Mouse (Mus musculus) lung, embryonic 14.5 days (tissue): ENCODE results near the gene Aoc3. TPM values are rescaled to one million over a fixed set of nuclear protein-coding genes. Genes with fewer than 3 reads are reported as not detected.
"Not testable (repeated sequence)": the region's sequence is repeated elsewhere in the genome, so short reads cannot be mapped to it uniquely, and the experiment has no call there.

Experiments used
- ATAC-seq: fragments of 200-750 bp; cut with Nextera tagmentation; 2 replicates; pipeline ENCODE4 v1.8.0; 2017; ENCODE audit warnings: mild to moderate bottlenecking, moderate TSS enrichment, moderate library complexity; ENCODE audit not compliant: insufficient read depth
- DNase-seq: peaks from one replicate; pipeline ENCODE4 v3.0.0-alpha.2; 2015
- H3K27ac ChIP-seq: fragments of 300-500 bp; sonication (generic); 2 replicates; pipeline ENCODE4 v1.5.1; 2014; ENCODE audit warnings: low read depth, mild to moderate bottlenecking, moderate library complexity
- H3K27me3 ChIP-seq: fragments of 300-500 bp; sonication (generic); 2 replicates; pipeline ENCODE4 v1.6.1; 2014; ENCODE audit warnings: low read length, control low read depth; ENCODE audit not compliant: insufficient read depth
- H3K36me3 ChIP-seq: fragments of 300-500 bp; sonication (generic); 2 replicates; pipeline ENCODE4 v1.6.1; 2014; ENCODE audit warnings: control low read depth; ENCODE audit not compliant: insufficient read depth
- H3K4me1 ChIP-seq: fragments of 300-500 bp; sonication (generic); 2 replicates; pipeline ENCODE4 v1.6.1; 2014; ENCODE audit warnings: antibody characterized with exemption, control low read depth; ENCODE audit not compliant: insufficient read depth
- H3K4me2 ChIP-seq: fragments of 300-500 bp; sonication (generic); 2 replicates; pipeline ENCODE4 v1.6.1; 2014; ENCODE audit warnings: mild to moderate bottlenecking
- H3K4me3 ChIP-seq: fragments of 300-500 bp; sonication (generic); 2 replicates; pipeline ENCODE4 v1.5.1; 2014; ENCODE audit warnings: low read depth, low read length
- H3K9ac ChIP-seq: fragments of 300-500 bp; sonication (generic); 2 replicates; pipeline ENCODE4 v1.6.1; 2014
- H3K9me3 ChIP-seq: fragments of 300-500 bp; sonication (generic); 2 replicates; pipeline ENCODE4 v1.6.1; 2016; ENCODE audit warnings: low read depth, low read length, control low read depth
- CTCF ChIP-seq: IDR thresholded peaks from 2 replicates; pipeline ENCODE4 v1.5.1; 2016; ENCODE audit warnings: antibody characterized with exemption, low read depth
- WGBS: fragments of 180-500 bp; shearing (Covaris S2); extraction: QIAGEN DNeasy Blood & Tissue Kit; methylation state at CpG from one replicate; pipeline ENCODE4 v1.1.7; 2014; 5-methylcytosine and 5-hydroxymethylcytosine counted together
- polyA plus RNA-seq: library from polyadenylated mRNA; unstranded; fragments of >200 nt; fragmentation: Nextera tagmentation; extraction: Ambion mirVana; gene quantifications from 2 replicates; pipeline ENCODE4 v1.2.1, GENCODE M21; 2014

Aoc3 gene
- polyA plus RNA-seq, 1 experiment from 2014 or later: 0.83 TPM

- Histone ChIP-seq H3K9ac (no peak overlapping the region), H3K4me2 (no peak overlapping the region), H3K27ac (no peak overlapping the region), H3K4me1 (no peaks in the 10 kb centered on the region), H3K9me3 (no peaks in the 10 kb centered on the region), H3K36me3 (peaks cover 44% of the 10 kb centered on the region), H3K27me3 (no peaks in the 10 kb centered on the region), H3K4me3 (no peak overlapping the region)
- TF ChIP-seq CTCF: no peak
- no peak for DNase-seq
- WGBS: 46% methylated on average over 3 of the region's 3 CpGs
- no peak for ATAC-seq
These were observed 3.1 kb upstream of the Aoc3 start for GRCm38 (mm10) chr11:101327311-101327710.

GRCm38 (mm10) chr11:101328941-101329635, 1.3 kb upstream of the Aoc3 start:
- ATAC-seq (no peak), DNase-seq (no peak)
- 78% methylated on average over 6 of the region's 6 CpGs for WGBS
- Histone ChIP-seq H3K9me3 (no peaks in the 10 kb centered on the region), H3K9ac (no peak overlapping the region), H3K36me3 (peaks cover 27% of the 10 kb centered on the region), H3K4me2 (no peak overlapping the region), H3K27ac (no peak overlapping the region), H3K4me3 (no peak overlapping the region), H3K4me1 (no peaks in the 10 kb centered on the region), H3K27me3 (no peaks in the 10 kb centered on the region)
- no peak for TF ChIP-seq CTCF

GRCm38 (mm10) chr11:101330961-101331360, 556 bp downstream of the Aoc3 start:
- not testable (repeated sequence) for H3K4me3 ChIP-seq, H3K27me3 ChIP-seq, H3K4me2 ChIP-seq, ATAC-seq, H3K9ac ChIP-seq, H3K4me1 ChIP-seq, H3K9me3 ChIP-seq, H3K36me3 ChIP-seq, DNase-seq
- 0 out of 2 replicates have a peak overlapping the region, but pooled peaks have one; percentile 8 for H3K27ac ChIP-seq
- 63% methylated on average over 6 of the region's 6 CpGs for WGBS

DNA sequence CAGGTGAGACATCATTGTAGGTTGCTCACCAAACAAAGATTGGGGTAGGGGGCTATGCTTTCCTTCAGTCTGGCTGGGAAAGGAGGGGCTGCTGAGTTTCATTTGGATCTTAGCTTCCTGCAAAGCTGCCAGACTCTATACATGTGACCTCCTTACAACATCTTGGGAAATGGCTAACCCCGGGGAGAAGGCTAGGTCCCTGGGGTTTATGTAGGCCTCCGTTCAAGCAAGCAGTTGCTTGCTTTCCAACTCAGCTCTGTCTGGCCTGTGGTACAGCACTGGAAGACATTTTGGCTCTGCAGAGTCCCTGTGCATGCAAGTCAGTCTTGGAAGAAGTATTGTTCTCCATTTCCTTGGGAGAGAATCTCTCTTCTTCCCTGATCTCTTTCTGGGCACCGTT, 2.1 kb downstream of the Aoc3 start:
- Histone ChIP-seq H3K36me3 (0 out of 2 replicates have a peak, but pooled peaks cover 4% of the 10 kb centered on the region), H3K27ac (no peak overlapping the region), H3K9ac (no peak overlapping the region), H3K4me2 (no peak overlapping the region), H3K9me3 (no peaks in the 10 kb centered on the region), H3K4me3 (no peak overlapping the region), H3K27me3 (no peaks in the 10 kb centered on the region), H3K4me1 (peaks cover 1% of the 10 kb centered on the region)
- DNase-seq (no peak), ATAC-seq (no peak)
- 80% methylated on average over 3 of the region's 3 CpGs for WGBS
- TF ChIP-seq CTCF: no peak

DNA sequence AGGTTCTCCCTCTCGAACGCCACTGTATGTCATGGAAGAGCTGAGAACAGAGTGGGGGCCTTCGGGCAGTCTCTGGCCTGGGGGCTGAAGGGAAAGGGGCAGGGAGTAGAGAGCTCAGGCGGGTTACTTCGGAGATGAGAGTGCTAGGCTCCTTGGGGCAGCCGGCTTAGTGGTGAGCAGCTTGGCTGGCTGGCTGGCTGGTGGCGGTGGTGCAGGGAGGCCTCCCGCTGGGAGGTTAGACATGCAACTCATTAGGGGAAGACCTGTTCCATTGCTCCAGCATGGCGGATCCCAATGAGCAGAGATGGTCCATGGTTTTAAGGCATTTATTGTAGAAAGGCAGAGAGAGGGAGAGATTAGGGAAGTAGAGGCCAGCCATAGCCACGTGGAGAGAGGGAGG, 3.6 kb downstream of the Aoc3 start:
- H3K36me3 ChIP-seq: 0 out of 2 replicates have a peak, but pooled peaks cover under 1% of the 10 kb centered on the region
- ATAC-seq (no peak), DNase-seq (no peak)
- H3K9ac ChIP-seq: no peak overlapping the region
- H3K4me3 ChIP-seq: no peak overlapping the region
- no peak for TF ChIP-seq CTCF
- no peak overlapping the region for H3K27ac ChIP-seq
- no peaks in the 10 kb centered on the region for H3K9me3 ChIP-seq
- no peaks in the 10 kb centered on the region for H3K27me3 ChIP-seq
- WGBS: 37% methylated on average over 10 of the region's 10 CpGs
- H3K4me2 ChIP-seq: no peak overlapping the region
- H3K4me1 ChIP-seq: peaks cover 6% of the 10 kb centered on the region

GRCm38 (mm10) chr11:101334516-101334915, 4.1 kb downstream of the Aoc3 start:
- Histone ChIP-seq H3K4me2 (no peak overlapping the region), H3K27me3 (no peaks in the 10 kb centered on the region), H3K4me3 (no peak overlapping the region), H3K36me3 (no peaks in the 10 kb centered on the region), H3K9ac (no peak overlapping the region), H3K4me1 (peaks cover 6% of the 10 kb centered on the region), H3K9me3 (no peaks in the 10 kb centered on the region), H3K27ac (no peak overlapping the region)
- 17% methylated on average over 6 of the region's 6 CpGs for WGBS
- TF ChIP-seq CTCF: no peak
- ATAC-seq (no peak), DNase-seq (no peak)

- Histone ChIP-seq H3K9me3 (no peaks in the 10 kb centered on the region), H3K4me1 (peaks cover 6% of the 10 kb centered on the region), H3K4me2 (no peak overlapping the region), H3K36me3 (no peaks in the 10 kb centered on the region), H3K27ac (no peak overlapping the region), H3K4me3 (no peak overlapping the region), H3K27me3 (no peaks in the 10 kb centered on the region), H3K9ac (no peak overlapping the region)
- DNase-seq: no peak
- TF ChIP-seq CTCF: peak; percentile 28
- WGBS: 74% methylated on average over 9 of the region's 9 CpGs
- ATAC-seq: no peak
These were observed 5.3 kb downstream of the Aoc3 start for GRCm38 (mm10) chr11:101335685-101336084.
